Mouse (Mus musculus): ENCODE measurements around the gene Fis1.

Gene Fis1

GRCm38 (mm10) chr5:136953015-136953414, at the start of gene Fis1:
Gene Fis1, plus strand, starts transcription at chr5:136953275.
- DNase-seq (ENCODE audit: extremely low spot score, low spot score), result peak; percentile 96

- DNase-seq (ENCODE audit: extremely low spot score, low spot score), result no peak
Measured at GRCm38 (mm10) chr5:136904621-136905020, 48.5 kb upstream of the Fis1 start.

- no peak for DNase-seq (ENCODE audit: extremely low spot score, low spot score)
Measured at GRCm38 (mm10) chr5:136905630-136906029, 47.4 kb upstream of the Fis1 start.

GRCm38 (mm10) chr5:136907587-136907986, 45.5 kb upstream of the Fis1 start:
- no peak for DNase-seq (ENCODE audit: extremely low spot score, low spot score)

- peak; percentile 95 for DNase-seq (ENCODE audit: extremely low spot score, low spot score)
Measured at GRCm38 (mm10) chr5:136907991-136908857, 44.9 kb upstream of the Fis1 start, which contains the start of gene Ift22. Gene Ift22, plus strand, starts transcription at chr5:136908150.

- no peak for DNase-seq (ENCODE audit: extremely low spot score, low spot score)
Measured at GRCm38 (mm10) chr5:136914183-136914582, 38.9 kb upstream of the Fis1 start.

GRCm38 (mm10) chr5:136917613-136918242, 35.3 kb upstream of the Fis1 start:
- no peak for DNase-seq (ENCODE audit: extremely low spot score, low spot score)

- peak; percentile 84 for DNase-seq (ENCODE audit: extremely low spot score, low spot score)
Measured at GRCm38 (mm10) chr5:136918655-136919472, 34.2 kb upstream of the Fis1 start.

GRCm38 (mm10) chr5:136919546-136920301, 33.4 kb upstream of the Fis1 start:
- peak; percentile 25 for DNase-seq (ENCODE audit: extremely low spot score, low spot score)

GRCm38 (mm10) chr5:136922830-136923229, 30.2 kb upstream of the Fis1 start:
- DNase-seq (ENCODE audit: extremely low spot score, low spot score), result no peak

GRCm38 (mm10) chr5:136923751-136924478, 29.2 kb upstream of the Fis1 start:
- DNase-seq (ENCODE audit: extremely low spot score, low spot score), result no peak

GRCm38 (mm10) chr5:136929073-136929472, 24.0 kb upstream of the Fis1 start:
- peak; percentile 93 for DNase-seq (ENCODE audit: extremely low spot score, low spot score)

GRCm38 (mm10) chr5:136931896-136932295, 21.2 kb upstream of the Fis1 start:
- DNase-seq (ENCODE audit: extremely low spot score, low spot score), result no peak

- no peak for DNase-seq (ENCODE audit: extremely low spot score, low spot score)
Measured at GRCm38 (mm10) chr5:136932956-136933355, 20.1 kb upstream of the Fis1 start.

GRCm38 (mm10) chr5:136933930-136934329, 19.1 kb upstream of the Fis1 start:
- DNase-seq (ENCODE audit: extremely low spot score, low spot score), result no peak

- DNase-seq (ENCODE audit: extremely low spot score, low spot score), result no peak
Measured at GRCm38 (mm10) chr5:136935905-136936695, 17.0 kb upstream of the Fis1 start.

- DNase-seq (ENCODE audit: extremely low spot score, low spot score), result no peak
Measured at GRCm38 (mm10) chr5:136936750-136937149, 16.3 kb upstream of the Fis1 start.

GRCm38 (mm10) chr5:136937621-136938020, 15.5 kb upstream of the Fis1 start:
- DNase-seq (ENCODE audit: extremely low spot score, low spot score), result no peak

GRCm38 (mm10) chr5:136939284-136939683, 13.8 kb upstream of the Fis1 start:
- DNase-seq (ENCODE audit: extremely low spot score, low spot score), result no peak

Data from neural tube, embryonic 10.5 days (tissue).